Mouse (Mus musculus) megakaryocyte-erythroid progenitor cell, adult 5-6 weeks (primary cell): ENCODE data around the gene Maf. TPM values are rescaled to one million over a fixed set of nuclear protein-coding genes. Genes with fewer than 3 reads are reported as not detected.

Experiments
- ATAC-seq: replicated peaks from 2 replicates; pipeline ENCODE4 v1.8.0; 2016; ENCODE audit warnings: mild to moderate bottlenecking, inconsistent platforms; ENCODE audit not compliant: severe bottlenecking, poor library complexity, low FRiP score, low TSS enrichment
- total RNA-seq, 2 experiments: library from RNA; stranded (forward) in 1 of 2; stranded (reverse) in 1 of 2; fragments of 200-1000, 215-1000 nt in 1 of 2; fragments of >200 nt in 1 of 2; fragmentation: Nextera tagmentation in 1 of 2; gene quantifications; 2 replicates each; pipeline ENCODE4 v1.2.3; 2014 to 2017

The Maf gene
- total RNA-seq, 2 experiments from 2014 or later: 0.46 to 0.56 TPM

- peak; percentile 49 for ATAC-seq
These were observed 498 bp downstream of the Maf start for GRCm38 (mm10) chr8:115706861-115707730.

DNA sequence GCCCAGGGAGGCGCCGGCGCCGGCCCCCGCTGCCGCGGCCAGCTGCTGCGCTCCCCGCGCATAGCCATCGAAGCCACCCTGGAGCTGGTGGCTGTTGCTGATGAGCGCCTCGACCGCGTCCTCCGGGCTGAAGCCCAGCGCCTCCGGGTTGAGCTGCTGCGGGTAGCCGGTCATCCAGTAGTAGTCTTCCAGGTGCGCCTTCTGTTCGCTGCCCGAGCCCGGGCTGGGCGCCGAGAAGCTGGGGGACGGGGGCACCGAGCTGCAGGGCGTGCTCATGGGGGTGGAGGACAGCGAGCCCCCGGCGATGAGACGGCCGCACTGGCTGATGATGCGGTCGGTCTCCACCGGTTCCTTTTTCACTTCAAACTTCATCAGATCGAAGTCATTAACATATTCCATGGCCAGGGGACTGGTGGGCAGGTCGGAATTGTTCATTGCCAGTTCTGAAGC lies 1.2 kb downstream of the Maf start:
- no peak for ATAC-seq

DNA sequence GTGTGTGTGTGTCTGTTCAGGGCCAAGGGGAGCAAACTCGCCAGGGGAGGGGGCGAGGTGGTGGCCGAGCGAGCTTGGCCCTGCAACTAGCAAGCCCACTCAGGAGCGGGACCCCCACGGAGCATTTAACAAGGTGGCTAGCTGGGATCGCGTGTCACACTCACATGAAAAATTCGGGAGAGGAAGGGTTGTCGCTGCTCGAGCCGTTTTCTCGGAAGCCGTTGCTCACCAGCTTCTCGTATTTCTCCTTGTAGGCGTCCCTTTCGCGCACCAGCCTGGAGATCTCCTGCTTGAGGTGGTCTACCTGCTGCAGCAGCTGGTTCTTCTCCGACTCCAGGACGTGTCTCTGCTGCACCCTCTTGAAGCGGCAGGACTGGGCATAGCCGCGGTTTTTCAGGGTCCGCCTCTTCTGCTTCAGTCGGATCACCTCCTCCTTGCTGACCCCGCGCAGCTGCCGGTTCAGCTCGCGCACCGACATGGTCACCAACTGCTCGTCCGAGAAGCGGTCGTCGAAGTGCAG lies 1.9 kb downstream of the Maf start:
- ATAC-seq: no peak

DNA sequence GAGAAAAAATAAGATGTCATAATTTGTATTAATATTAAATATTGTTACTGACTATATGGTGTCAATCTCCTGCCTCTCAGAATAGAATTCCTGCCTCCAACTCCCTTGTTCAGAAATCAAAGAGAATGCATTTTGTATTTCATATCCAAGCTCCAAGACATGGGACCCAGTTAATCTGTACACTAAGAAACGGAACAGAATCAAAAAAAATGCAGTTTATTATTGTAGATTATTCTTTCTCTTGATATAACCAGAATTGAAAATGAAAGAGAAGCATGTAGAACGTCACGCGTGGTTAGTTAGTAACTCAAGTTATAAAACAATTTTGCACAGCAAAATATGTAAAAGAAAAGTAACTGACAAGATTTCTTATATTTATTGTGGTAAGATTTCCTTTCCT lies 4.5 kb downstream of the Maf start:
- no peak for ATAC-seq

DNA sequence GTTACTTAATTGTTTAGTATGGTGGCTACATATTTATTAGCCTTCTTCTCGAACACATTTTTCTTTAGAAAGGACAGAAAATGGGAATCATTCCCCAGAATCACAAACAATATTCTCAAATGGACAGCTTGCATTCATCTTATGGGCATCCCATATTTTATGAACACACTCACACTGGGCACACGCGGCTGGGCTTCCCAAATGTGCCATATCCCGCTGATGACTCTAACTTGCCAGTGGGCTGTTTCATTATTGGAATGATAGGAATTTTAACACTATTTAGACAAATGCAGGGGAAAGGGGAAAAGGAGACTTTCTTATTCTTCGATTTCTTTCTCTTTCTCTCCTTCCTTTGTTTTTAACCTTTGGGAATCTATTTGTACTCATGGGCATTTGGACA lies 6.6 kb downstream of the Maf start:
- no peak for ATAC-seq

DNA sequence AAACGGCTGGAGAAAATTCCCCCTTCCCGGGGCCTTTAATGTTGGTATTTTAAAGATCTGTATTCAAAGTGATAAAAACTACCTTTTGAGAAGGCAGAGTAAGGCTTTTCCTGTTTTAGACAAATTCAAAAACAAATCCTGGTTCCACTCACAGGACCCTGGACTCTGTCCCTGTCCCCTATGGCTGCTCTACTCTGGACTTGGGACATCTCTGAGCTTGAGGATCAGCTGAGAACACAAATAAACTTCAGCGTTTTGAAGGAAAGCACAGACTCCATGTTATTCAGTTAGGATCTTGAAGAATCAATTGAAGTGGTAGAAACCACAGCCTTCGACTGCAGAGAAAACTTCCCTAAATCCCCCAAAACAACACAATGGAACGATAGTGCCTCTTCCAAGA lies 8.4 kb downstream of the Maf start:
- no peak for ATAC-seq

DNA sequence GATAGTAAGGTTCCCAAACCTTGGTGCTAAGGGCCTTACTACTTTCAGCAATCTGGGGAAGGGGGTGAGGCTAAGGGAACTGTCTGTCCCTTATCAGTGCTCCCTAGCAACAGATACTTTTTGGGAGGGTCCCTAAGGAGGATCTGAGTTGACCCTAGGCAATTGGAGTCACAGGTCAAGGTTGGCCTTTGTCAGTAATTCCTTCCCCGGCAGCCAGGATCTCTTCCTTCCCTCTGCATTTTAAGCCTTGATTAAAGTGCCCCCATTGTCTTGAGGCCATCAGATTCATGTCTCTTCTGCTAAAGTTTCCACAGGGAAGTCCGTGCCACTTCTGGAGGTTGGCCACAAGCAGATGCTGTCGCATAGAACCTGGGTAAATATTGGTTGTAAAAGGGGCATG lies 10.2 kb downstream of the Maf start:
- ATAC-seq: no peak

- ATAC-seq: no peak
These were observed 10.9 kb downstream of the Maf start for GRCm38 (mm10) chr8:115696661-115697060.

GRCm38 (mm10) chr8:115687349-115687748 lies 20.2 kb downstream of the Maf start:
- ATAC-seq: no peak

GRCm38 (mm10) chr8:115683309-115683708 lies 24.3 kb downstream of the Maf start:
- no peak for ATAC-seq

DNA sequence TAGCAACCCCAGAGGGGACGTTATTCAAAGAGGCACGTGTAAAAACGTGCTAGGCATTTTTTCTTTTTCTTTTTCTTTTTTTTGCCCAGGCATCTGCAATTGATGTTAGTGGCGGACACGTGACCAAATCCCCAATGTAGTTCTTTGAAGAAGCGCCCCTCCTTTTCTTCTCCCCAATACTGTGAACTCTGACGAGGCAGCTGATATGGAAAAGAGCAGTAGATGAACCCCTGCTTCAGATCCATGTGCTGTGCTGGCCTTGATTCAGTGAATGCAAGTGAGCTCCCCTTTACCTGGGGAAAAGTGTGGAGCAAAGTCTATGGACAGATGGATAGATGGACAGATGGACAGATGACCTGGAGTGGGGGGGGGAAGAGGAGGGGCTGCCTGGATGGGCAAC lies 28.1 kb downstream of the Maf start:
- ATAC-seq: no peak

DNA sequence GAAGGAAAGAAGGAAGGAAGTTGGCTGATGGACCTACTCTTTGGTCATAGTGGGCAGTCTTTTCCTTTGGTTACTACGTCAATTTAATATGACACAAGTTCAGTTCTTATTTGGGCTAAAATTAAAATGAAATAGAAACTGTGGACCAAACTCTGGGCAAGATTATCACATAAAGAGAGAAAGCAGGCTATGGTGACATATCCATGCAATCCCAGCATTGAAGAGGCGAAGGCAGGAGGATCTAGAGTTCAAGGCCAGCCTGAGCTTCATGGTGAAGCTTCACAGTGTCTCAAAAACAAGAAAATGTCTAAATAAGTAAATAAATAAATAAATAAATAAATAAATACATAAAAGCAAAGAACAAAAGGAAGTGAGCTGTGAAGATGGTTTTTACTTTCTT lies 42.7 kb downstream of the Maf start:
- ATAC-seq: no peak

- ATAC-seq: no peak
These were observed 57.5 kb downstream of the Maf start for GRCm38 (mm10) chr8:115650110-115650521.

GRCm38 (mm10) chr8:115645139-115645538 lies 62.5 kb downstream of the Maf start:
- ATAC-seq: no peak

DNA sequence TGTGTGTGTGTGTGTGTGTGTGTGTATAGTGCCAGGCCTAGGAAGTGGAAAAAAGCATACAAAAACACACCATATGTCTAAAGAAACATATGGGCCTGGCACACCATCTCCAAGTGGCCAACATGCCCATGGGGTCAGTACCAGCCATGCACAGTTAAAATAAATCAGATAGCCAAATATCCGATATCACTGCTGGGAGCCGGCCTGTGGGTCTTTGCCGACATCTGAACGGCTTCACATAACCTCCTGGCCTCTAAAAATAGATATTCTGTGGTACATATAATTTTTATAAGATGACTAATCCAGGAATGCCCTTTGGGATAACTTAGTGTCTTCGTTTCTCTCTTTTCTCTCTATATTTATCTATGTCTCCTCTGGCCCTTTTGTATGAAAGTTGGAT lies 65.7 kb downstream of the Maf start:
- ATAC-seq: no peak

DNA sequence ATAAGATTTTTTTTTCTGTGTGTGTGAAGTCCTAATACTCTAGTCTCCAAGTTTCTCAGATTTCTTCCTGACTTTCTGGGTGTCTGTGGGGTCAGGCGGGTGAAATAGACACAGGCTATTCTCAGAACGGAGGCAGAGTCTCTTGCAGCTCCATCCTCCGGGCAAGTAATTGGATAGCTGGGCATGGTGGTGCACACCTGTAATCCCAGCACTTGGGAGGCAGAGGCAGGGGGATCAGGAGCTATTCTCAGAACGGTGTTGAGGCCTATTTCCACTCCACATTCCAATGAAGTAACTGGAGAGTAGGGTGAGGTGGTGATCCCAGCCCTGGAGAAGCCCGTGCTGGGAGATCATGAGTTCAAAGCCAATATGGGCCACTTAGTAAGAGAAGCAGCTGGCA lies 67.6 kb downstream of the Maf start:
- ATAC-seq: no peak

DNA sequence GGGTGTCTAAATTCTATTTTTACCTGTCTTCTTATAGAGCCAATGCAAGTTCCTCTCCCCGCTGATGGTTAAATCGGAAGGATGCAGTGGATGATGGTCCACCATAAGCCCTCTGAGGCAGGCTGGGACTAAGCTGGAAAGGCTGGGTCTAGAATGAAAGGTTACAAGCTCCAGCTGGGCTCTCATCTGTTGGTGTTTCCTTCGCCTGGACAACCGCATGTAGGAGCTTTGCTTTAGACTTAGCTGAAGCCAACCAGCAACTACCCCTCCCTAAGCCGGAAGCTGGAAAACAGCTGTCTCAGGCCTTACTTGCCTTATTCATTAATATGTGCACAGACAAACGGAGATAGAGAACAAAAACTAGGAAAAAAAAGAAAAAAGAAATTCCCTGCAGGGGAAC lies 70.8 kb downstream of the Maf start:
- ATAC-seq: no peak
